Mouse (Mus musculus): ENCODE results near the gene Msh3. TPM values are rescaled to one million over a fixed set of nuclear protein-coding genes. Genes with fewer than 3 reads are reported as not detected.

Gene Msh3
- polyA plus RNA-seq, 2 experiments, result 10.0 to 11.5 TPM

GRCm38 (mm10) chr13:92293883-92294282 is 60.9 kb downstream of the Msh3 start:
- Histone ChIP-seq H3K27ac (no peak overlapping the region), H3K36me3 (replicated peaks; ENCODE audit: control insufficient read depth, insufficient read depth, low read depth) (no peaks in the 10 kb centered on the region), H3K9me3 (ENCODE audit: control insufficient read depth, low read length) (no peaks in the 10 kb centered on the region), H3K4me3 (ENCODE audit: insufficient read depth in 1 of 2, low read depth in 2 of 2, low read length in 2 of 2) (no peak overlapping the region), H3K4me1 (replicated peaks; ENCODE audit: control insufficient read depth in 2 of 2, insufficient read depth in 2 of 2, low read length in 1 of 2) (no peaks in the 10 kb centered on the region), H3K27me3 (ENCODE audit: control insufficient read depth, insufficient read depth, low read length) (no peaks in the 10 kb centered on the region), H3K4me2 (ENCODE audit: low read depth) (no peak overlapping the region), H3K9ac (replicated peaks) (no peak overlapping the region)
- no peak for ATAC-seq (ENCODE audit: insufficient read depth)
- DNase-seq (ENCODE audit: low read depth in 3 of 3, low spot score in 3 of 3), result no peak
- TF ChIP-seq EP300 (IDR thresholded peaks at IDR 0.05; ENCODE audit: low read depth), result no peak
- 60% methylated on average over 5 of the region's 5 CpGs for WGBS (ENCODE audit: insufficient replicate concordance)

- Histone ChIP-seq H3K9me3 (ENCODE audit: control insufficient read depth, low read length) (no peaks in the 10 kb centered on the region), H3K27me3 (ENCODE audit: control insufficient read depth, insufficient read depth, low read length) (no peaks in the 10 kb centered on the region), H3K4me3 (ENCODE audit: insufficient read depth in 1 of 2, low read depth in 2 of 2, low read length in 2 of 2) (no peak overlapping the region), H3K36me3 (replicated peaks; ENCODE audit: control insufficient read depth, insufficient read depth, low read depth) (no peaks in the 10 kb centered on the region), H3K4me1 (replicated peaks; ENCODE audit: control insufficient read depth in 2 of 2, insufficient read depth in 2 of 2, low read length in 1 of 2) (no peaks in the 10 kb centered on the region), H3K9ac (replicated peaks) (no peak overlapping the region), H3K27ac (no peak overlapping the region), H3K4me2 (ENCODE audit: low read depth) (no peak overlapping the region)
- DNase-seq (ENCODE audit: low read depth in 3 of 3, low spot score in 3 of 3), result no peak
- WGBS (ENCODE audit: insufficient replicate concordance), result 63% methylated on average over 4 of the region's 4 CpGs
- TF ChIP-seq CTCF (IDR thresholded peaks at IDR 0.05; ENCODE audit: low read depth) (no peak), EP300 (IDR thresholded peaks at IDR 0.05; ENCODE audit: low read depth) (no peak)
- ATAC-seq (ENCODE audit: insufficient read depth), result no peak
These were observed 63.2 kb downstream of the Msh3 start for GRCm38 (mm10) chr13:92291605-92292004.

GRCm38 (mm10) chr13:92277027-92277426 is 77.8 kb downstream of the Msh3 start:
- TF ChIP-seq EP300 (IDR thresholded peaks at IDR 0.05; ENCODE audit: low read depth) (no peak), CTCF (IDR thresholded peaks at IDR 0.05; ENCODE audit: low read depth) (no peak)
- WGBS (ENCODE audit: insufficient replicate concordance), result 61% methylated on average over 2 of the region's 2 CpGs
- no peak overlapping the region for H3K9ac ChIP-seq (replicated peaks)
- H3K27ac ChIP-seq, result no peak overlapping the region
- no peaks in the 10 kb centered on the region for H3K9me3 ChIP-seq (ENCODE audit: control insufficient read depth, low read length)
- no peaks in the 10 kb centered on the region for H3K36me3 ChIP-seq (replicated peaks; ENCODE audit: control insufficient read depth, insufficient read depth, low read depth)
- no peaks in the 10 kb centered on the region for H3K4me1 ChIP-seq (replicated peaks; ENCODE audit: control insufficient read depth in 2 of 2, insufficient read depth in 2 of 2, low read length in 1 of 2)
- no peak overlapping the region for H3K4me2 ChIP-seq (ENCODE audit: low read depth)
- DNase-seq (ENCODE audit: low read depth in 3 of 3, low spot score in 3 of 3) (no peak), ATAC-seq (ENCODE audit: insufficient read depth) (no peak)
- H3K27me3 ChIP-seq (ENCODE audit: control insufficient read depth, insufficient read depth, low read length), result no peaks in the 10 kb centered on the region
- no peak overlapping the region for H3K4me3 ChIP-seq (ENCODE audit: insufficient read depth in 1 of 2, low read depth in 2 of 2, low read length in 2 of 2)

GRCm38 (mm10) chr13:92275292-92275691 is 79.5 kb downstream of the Msh3 start:
- H3K27me3 ChIP-seq (ENCODE audit: control insufficient read depth, insufficient read depth, low read length), result no peaks in the 10 kb centered on the region
- TF ChIP-seq CTCF (IDR thresholded peaks at IDR 0.05; ENCODE audit: low read depth) (no peak), EP300 (IDR thresholded peaks at IDR 0.05; ENCODE audit: low read depth) (no peak)
- ATAC-seq (ENCODE audit: insufficient read depth) (no peak), DNase-seq (ENCODE audit: low read depth in 3 of 3, low spot score in 3 of 3) (no peak)
- H3K9me3 ChIP-seq (ENCODE audit: control insufficient read depth, low read length), result no peaks in the 10 kb centered on the region
- 84% methylated on average over 9 of the region's 9 CpGs for WGBS (ENCODE audit: insufficient replicate concordance)
- H3K27ac ChIP-seq, result no peak overlapping the region
- no peak overlapping the region for H3K4me2 ChIP-seq (ENCODE audit: low read depth)
- no peak overlapping the region for H3K4me3 ChIP-seq (ENCODE audit: insufficient read depth in 1 of 2, low read depth in 2 of 2, low read length in 2 of 2)
- H3K36me3 ChIP-seq (replicated peaks; ENCODE audit: control insufficient read depth, insufficient read depth, low read depth), result no peaks in the 10 kb centered on the region
- H3K4me1 ChIP-seq (replicated peaks; ENCODE audit: control insufficient read depth in 2 of 2, insufficient read depth in 2 of 2, low read length in 1 of 2), result no peaks in the 10 kb centered on the region
- H3K9ac ChIP-seq (replicated peaks), result no peak overlapping the region

- TF ChIP-seq EP300 (IDR thresholded peaks at IDR 0.05; ENCODE audit: low read depth), result no peak
- TF ChIP-seq CTCF (IDR thresholded peaks at IDR 0.05; ENCODE audit: low read depth), result no peak
- ATAC-seq (ENCODE audit: insufficient read depth) (no peak), DNase-seq (ENCODE audit: low read depth in 3 of 3, low spot score in 3 of 3) (no peak)
- H3K9me3 ChIP-seq (ENCODE audit: control insufficient read depth, low read length), result no peaks in the 10 kb centered on the region
- H3K27ac ChIP-seq, result no peak overlapping the region
- no peaks in the 10 kb centered on the region for H3K4me1 ChIP-seq (replicated peaks; ENCODE audit: control insufficient read depth in 2 of 2, insufficient read depth in 2 of 2, low read length in 1 of 2)
- no peaks in the 10 kb centered on the region for H3K36me3 ChIP-seq (replicated peaks; ENCODE audit: control insufficient read depth, insufficient read depth, low read depth)
- H3K4me2 ChIP-seq (ENCODE audit: low read depth), result no peak overlapping the region
- no peak overlapping the region for H3K4me3 ChIP-seq (ENCODE audit: insufficient read depth in 1 of 2, low read depth in 2 of 2, low read length in 2 of 2)
- no peaks in the 10 kb centered on the region for H3K27me3 ChIP-seq (ENCODE audit: control insufficient read depth, insufficient read depth, low read length)
- 73% methylated on average over 14 of the region's 14 CpGs for WGBS (ENCODE audit: insufficient replicate concordance)
- H3K9ac ChIP-seq (replicated peaks), result no peak overlapping the region
These were observed 80.3 kb downstream of the Msh3 start for GRCm38 (mm10) chr13:92274274-92275198.

All from liver, embryonic 14.5 days (tissue).